ENCODE assay signal across 17 mouse cellular contexts in genomic region chr8:3481605-3482004, GRCm38 (mm10). TPM values are rescaled to one million over a fixed set of nuclear protein-coding genes. Genes with fewer than 3 reads are reported as not detected.
A peak's percentile ranks its signal among the peaks of the same experiment; 100 is the strongest.
DNase-seq lines count a peak whose midpoint lies in the region; ATAC-seq and TF ChIP-seq lines count a peak whose summit lies in the region.
"Had no signal": no experiment of that assay in that cellular context is flagged by ENCODE, and none has a peak within 500 bp of the region (broad histone marks: within the 10 kb centered on the region; RNA-seq: fewer than 3 reads in every experiment).

No protein-coding gene starts in this region.

- no peak overlapping the region for H3K4me2 ChIP-seq in intestine, postnatal 0 days (replicated peaks; ENCODE audit: low read depth)
- H3K4me2 ChIP-seq: heart, embryonic 15.5 days; hindbrain, embryonic 15.5 days; midbrain, embryonic 12.5 days had no signal

- no peak for TF ChIP-seq EP300 in MEL (IDR thresholded peaks at IDR 0.05; ENCODE audit: low read depth in 1 of 2, low read length in 2 of 2)

- no peak for TF ChIP-seq CTCF in MEL (IDR thresholded peaks at IDR 0.05 in 2 of 3, conservative IDR thresholded peaks at IDR 0.05 in 1 of 3; ENCODE audit: control insufficient read depth in 1 of 3, insufficient read depth in 1 of 3, low read depth in 2 of 3, low read length in 3 of 3, poor library complexity in 1 of 3, severe bottlenecking in 1 of 3)
- TF ChIP-seq CTCF in intestine, postnatal 0 days (IDR thresholded peaks at IDR 0.05; ENCODE audit: low read depth): no peak

- no peaks in the 10 kb centered on the region for H3K27me3 ChIP-seq in MEL (ENCODE audit: control insufficient read depth in 1 of 2, insufficient read depth in 2 of 2, low read length in 2 of 2)
- no peaks in the 10 kb centered on the region for H3K27me3 ChIP-seq in intestine, postnatal 0 days (replicated peaks; ENCODE audit: control insufficient read depth, insufficient read depth, low read length)
- H3K27me3 ChIP-seq: hindbrain, embryonic 15.5 days had no signal

- ATAC-seq in intestine, postnatal 0 days: peak; percentile 28; the same call in 1 of the 2 replicates
- ATAC-seq in megakaryocyte, adult 5-6 weeks (ENCODE audit: poor library complexity, severe bottlenecking): peak; percentile 96
- ATAC-seq: CD4-positive, CD25-positive, alpha-beta regulatory T cell, adult 4 months had no signal

- H3K9me3 ChIP-seq in MEL (replicated peaks; ENCODE audit: insufficient read depth, low read length): no peaks in the 10 kb centered on the region
- H3K9me3 ChIP-seq in intestine, postnatal 0 days (ENCODE audit: control insufficient read depth): no peaks in the 10 kb centered on the region
- H3K9me3 ChIP-seq: heart, embryonic 15.5 days; hindbrain, embryonic 15.5 days; midbrain, embryonic 12.5 days had no signal

- TF ChIP-seq RAD21 in MEL (IDR thresholded peaks at IDR 0.05; ENCODE audit: low read depth, low read length): no peak

- WGBS in intestine, postnatal 0 days: 60% methylated on average over 5 of the region's 5 CpGs

- H3K9ac ChIP-seq in MEL (ENCODE audit: control insufficient read depth, low read depth, low read length, poor library complexity, severe bottlenecking): no peak overlapping the region
- H3K9ac ChIP-seq in intestine, postnatal 0 days (ENCODE audit: low read depth, low read length): no peak overlapping the region
- H3K9ac ChIP-seq: heart, embryonic 15.5 days; hindbrain, embryonic 15.5 days; midbrain, embryonic 12.5 days had no signal

- no peak overlapping the region; the same call in 1 of the 2 replicates for H3K27ac ChIP-seq in MEL (ENCODE audit: control insufficient read depth, low read depth, low read length)
- no peak overlapping the region for H3K27ac ChIP-seq in intestine, postnatal 0 days (ENCODE audit: low read depth, low read length)
- H3K27ac ChIP-seq: heart, embryonic 15.5 days; hindbrain, embryonic 15.5 days; midbrain, embryonic 12.5 days had no signal

- peaks cover 0 to 10% of the 10 kb centered on the region in 2 experiments; a peak in 2 of 4 replicates for H3K4me1 ChIP-seq in MEL (ENCODE audit: control insufficient read depth in 1 of 2, insufficient read depth in 2 of 2, low read length in 2 of 2)
- H3K4me1 ChIP-seq in intestine, postnatal 0 days (replicated peaks; ENCODE audit: control insufficient read depth, insufficient read depth, low read length): no peaks in the 10 kb centered on the region
- H3K4me1 ChIP-seq: heart, embryonic 15.5 days; hindbrain, embryonic 15.5 days; midbrain, embryonic 12.5 days had no signal

- peak; percentile 42 for DNase-seq in 3T3-L1 (ENCODE audit: low read depth, low spot score)
- peak; percentile 83 for DNase-seq in MEL (ENCODE audit: low read depth, low spot score)
- DNase-seq in heart, postnatal 4 days: no peak
- DNase-seq in MN1 (ENCODE audit: low spot score): no peak
- no peak for DNase-seq in gastrocnemius, postnatal 4 days (ENCODE audit: low spot score in 2 of 2)
- DNase-seq: adrenal gland, postnatal 10 days; cerebellum, adult 9-11 months; gastrocnemius, postnatal 25 days; kidney, adult 9 months; retina, postnatal 1 day had no signal

- no peak for TF ChIP-seq POLR2A in MEL (IDR thresholded peaks at IDR 0.05; ENCODE audit: control insufficient read depth in 1 of 2, insufficient read depth in 1 of 2, low read depth in 1 of 2, low read length in 2 of 2, poor library complexity in 1 of 2)

- H3K79me2 ChIP-seq in MEL (ENCODE audit: control insufficient read depth, insufficient read depth, low read length, poor library complexity): no peaks in the 10 kb centered on the region

- peaks cover 0 to 10% of the 10 kb centered on the region in 2 experiments; a peak in 1 of 4 replicates for H3K36me3 ChIP-seq in MEL (ENCODE audit: control insufficient read depth in 1 of 2, insufficient read depth in 2 of 2, low read length in 2 of 2)
- H3K36me3 ChIP-seq in intestine, postnatal 0 days (ENCODE audit: control insufficient read depth, insufficient read depth): no peaks in the 10 kb centered on the region
- H3K36me3 ChIP-seq: heart, embryonic 15.5 days; hindbrain, embryonic 15.5 days; midbrain, embryonic 12.5 days had no signal

- no peak overlapping the region; a peak in 1 of 4 replicates for H3K4me3 ChIP-seq in MEL (ENCODE audit: control insufficient read depth in 1 of 2, insufficient read depth in 1 of 2, low read depth in 2 of 2, low read length in 2 of 2)
- no peak overlapping the region for H3K4me3 ChIP-seq in intestine, postnatal 0 days (ENCODE audit: low read depth, low read length)
- H3K4me3 ChIP-seq: heart, embryonic 15.5 days; hindbrain, embryonic 15.5 days; midbrain, embryonic 12.5 days had no signal

TF ChIP-seq in MEL, 35 proteins besides CTCF, POLR2A, EP300 and RAD21:
- TF ChIP-seq MYC (IDR thresholded peaks at IDR 0.05; ENCODE audit: low read depth, low read length) (peak; percentile 90), MAX (IDR thresholded peaks at IDR 0.05; ENCODE audit: low read length) (peak; percentile 98), ELF1 (IDR thresholded peaks at IDR 0.05; ENCODE audit: low read depth, low read length) (0 out of 2 replicates have a peak, but pooled peaks have one; percentile 47), HCFC1 (IDR thresholded peaks at IDR 0.05; ENCODE audit: low read depth, low read length) (peak; percentile 53), E2F4 (IDR thresholded peaks at IDR 0.05; ENCODE audit: borderline replicate concordance, low read depth, low read length) (no peak), GATA1 (IDR thresholded peaks at IDR 0.05; ENCODE audit: low read depth, low read length) (no peak), BHLHE40 (IDR thresholded peaks at IDR 0.05; ENCODE audit: borderline replicate concordance, low read depth, low read length) (peak; percentile 82), SIN3A (IDR thresholded peaks at IDR 0.05; ENCODE audit: low read length) (peak; percentile 99), NRF1 (IDR thresholded peaks at IDR 0.05; ENCODE audit: insufficient read depth, low read depth, low read length, poor library complexity, severe bottlenecking) (peak; percentile 50)

RNA-seq across cellular contexts. Expression of gene Tex45, which starts 10.9 kb away (rescaled TPM):
- 0.12 TPM in 1 of 2 replicates, not detected in the other for total RNA-seq in MEL (2012; rRNA removed)
- under 1 TPM in 1 of 2 experiments, not detected in 1; 0.06 TPM for polyA plus RNA-seq in MEL (2012; ENCODE audit: insufficient read depth in 1 of 2, insufficient read length in 2 of 2, low read depth in 1 of 2, low replicate concordance in 2 of 2, missing spikeins in 1 of 2)
- polyA plus RNA-seq in intestine, postnatal 0 days (2015; fragmentation: Nextera tagmentation; extraction: Ambion mirVana): not detected in 2 replicates
- not detected in 2 replicates for total RNA-seq in megakaryocyte, adult 5-6 weeks (2015)
- total RNA-seq in megakaryocyte, adult 5-6 weeks (2017): not detected in 2 replicates
- total RNA-seq in heart, postnatal 4 days (2021): under 1 TPM in 1 of 2 experiments, not detected in 1; 0.32 TPM
- under 1 TPM in 1 of 2 experiments, not detected in 1; 0.16 TPM for total RNA-seq in gastrocnemius, postnatal 4 days (2021)
- total RNA-seq: gastrocnemius, postnatal 25 days; liver, adult 2 months had no signal
- polyA plus RNA-seq: CD4-positive, CD25-positive, alpha-beta regulatory T cell, adult 4 months; heart, embryonic 15.5 days had no signal

RNA-seq across cellular contexts. Expression of gene Zfp358, which starts 11.3 kb away (rescaled TPM):
- 5.0 and 5.2 TPM in 2 replicates for total RNA-seq in MEL (2012; rRNA removed)
- polyA plus RNA-seq in MEL (2012; ENCODE audit: insufficient read depth in 1 of 2, insufficient read length in 2 of 2, low read depth in 1 of 2, low replicate concordance in 2 of 2, missing spikeins in 1 of 2): 10 to 100 TPM in 1 of 2 experiments, not detected in 1; 12.0 TPM
- 16.5 and 18.1 TPM in 2 replicates for polyA plus RNA-seq in intestine, postnatal 0 days (2015; fragmentation: Nextera tagmentation; extraction: Ambion mirVana)
- 6.7 and 7.9 TPM in 2 replicates for total RNA-seq in megakaryocyte, adult 5-6 weeks (2015)
- total RNA-seq in megakaryocyte, adult 5-6 weeks (2017): 2.4 and 3.3 TPM in 2 replicates
- total RNA-seq in heart, postnatal 4 days (2021): 10 to 100 TPM; 24.6 to 26.1 TPM
- total RNA-seq in gastrocnemius, postnatal 4 days (2021): 10 to 100 TPM; 22.3 to 23.6 TPM

RNA-seq across cellular contexts. Expression of gene Pex11g, which starts 14.1 kb away (rescaled TPM):
- total RNA-seq in MEL (2012; rRNA removed): 0.20 and 0.35 TPM in 2 replicates
- 1 to 10 TPM in 1 of 2 experiments, not detected in 1; 1.4 TPM for polyA plus RNA-seq in MEL (2012; ENCODE audit: insufficient read depth in 1 of 2, insufficient read length in 2 of 2, low read depth in 1 of 2, low replicate concordance in 2 of 2, missing spikeins in 1 of 2)
- polyA plus RNA-seq in intestine, postnatal 0 days (2015; fragmentation: Nextera tagmentation; extraction: Ambion mirVana): 14.3 and 14.9 TPM in 2 replicates
- 0.20 and 0.32 TPM in 2 replicates for total RNA-seq in megakaryocyte, adult 5-6 weeks (2015)
- total RNA-seq in megakaryocyte, adult 5-6 weeks (2017): 0.99 TPM in 1 of 2 replicates, not detected in the other
- total RNA-seq in heart, postnatal 4 days (2021): 1 to 10 TPM; 4.1 to 4.5 TPM
- total RNA-seq in gastrocnemius, postnatal 4 days (2021): 1 to 10 TPM; 3.1 to 5.9 TPM

RNA-seq across cellular contexts. Expression of gene Mcoln1, which starts 18.7 kb away (rescaled TPM):
- total RNA-seq in MEL (2012; rRNA removed): 15.2 and 18.0 TPM in 2 replicates
- polyA plus RNA-seq in MEL (2012; ENCODE audit: insufficient read depth in 1 of 2, insufficient read length in 2 of 2, low read depth in 1 of 2, low replicate concordance in 2 of 2, missing spikeins in 1 of 2): 10 to 100 TPM in 1 of 2 experiments, not detected in 1; 47.6 TPM
- polyA plus RNA-seq in intestine, postnatal 0 days (2015; fragmentation: Nextera tagmentation; extraction: Ambion mirVana): 105 and 123 TPM in 2 replicates
- total RNA-seq in megakaryocyte, adult 5-6 weeks (2015): 20.1 and 22.7 TPM in 2 replicates
- total RNA-seq in megakaryocyte, adult 5-6 weeks (2017): 32.9 and 42.3 TPM in 2 replicates
- 10 to 100 TPM; 26.4 to 29.0 TPM for total RNA-seq in heart, postnatal 4 days (2021)
- 10 to 100 TPM; 22.8 to 26.7 TPM for total RNA-seq in gastrocnemius, postnatal 4 days (2021)

RNA-seq across cellular contexts. Expression of gene Pnpla6, which starts 33.6 kb away (rescaled TPM):
- 7.6 and 8.6 TPM in 2 replicates for total RNA-seq in MEL (2012; rRNA removed)
- 10 to 100 TPM in 1 of 2 experiments, not detected in 1; 16.5 TPM for polyA plus RNA-seq in MEL (2012; ENCODE audit: insufficient read depth in 1 of 2, insufficient read length in 2 of 2, low read depth in 1 of 2, low replicate concordance in 2 of 2, missing spikeins in 1 of 2)
- polyA plus RNA-seq in intestine, postnatal 0 days (2015; fragmentation: Nextera tagmentation; extraction: Ambion mirVana): 36.1 and 43.9 TPM in 2 replicates
- 9.5 and 13.9 TPM in 2 replicates for total RNA-seq in megakaryocyte, adult 5-6 weeks (2015)
- total RNA-seq in megakaryocyte, adult 5-6 weeks (2017): 9.2 and 15.6 TPM in 2 replicates
- 10 to 100 TPM; 15.1 to 15.9 TPM for total RNA-seq in heart, postnatal 4 days (2021)
- total RNA-seq in gastrocnemius, postnatal 4 days (2021): 10 to 100 TPM; 15.8 to 20.6 TPM

Comparison
In these comparisons a context has a peak if more than half of its experiments do, and no peak if none do; other contexts are left out.
1. DNase-seq: peak in 3T3-L1 (single experiment) and MEL (single experiment); none in heart, postnatal 4 days (single experiment), MN1 (single experiment) and gastrocnemius, postnatal 4 days (0 of 2).